Mouse (Mus musculus) cerebellum, adult 2 months (tissue): ENCODE data around the gene Nucks1.

Experiments used
- CTCF ChIP-seq: fragments of 200-500 bp; IDR thresholded peaks from 2 replicates; pipeline ENCODE4 v1.5.1; 2011; ENCODE audit warnings: low read depth, mild to moderate bottlenecking, control low read depth, low read length, moderate library complexity, borderline replicate concordance; ENCODE audit not compliant: insufficient read depth
- POLR2A ChIP-seq: fragments of 200-500 bp; IDR thresholded peaks from 2 replicates; pipeline ENCODE4 v1.6.1; 2011; ENCODE audit warnings: low read length, control low read depth, borderline replicate concordance; ENCODE audit not compliant: insufficient read depth

DNA sequence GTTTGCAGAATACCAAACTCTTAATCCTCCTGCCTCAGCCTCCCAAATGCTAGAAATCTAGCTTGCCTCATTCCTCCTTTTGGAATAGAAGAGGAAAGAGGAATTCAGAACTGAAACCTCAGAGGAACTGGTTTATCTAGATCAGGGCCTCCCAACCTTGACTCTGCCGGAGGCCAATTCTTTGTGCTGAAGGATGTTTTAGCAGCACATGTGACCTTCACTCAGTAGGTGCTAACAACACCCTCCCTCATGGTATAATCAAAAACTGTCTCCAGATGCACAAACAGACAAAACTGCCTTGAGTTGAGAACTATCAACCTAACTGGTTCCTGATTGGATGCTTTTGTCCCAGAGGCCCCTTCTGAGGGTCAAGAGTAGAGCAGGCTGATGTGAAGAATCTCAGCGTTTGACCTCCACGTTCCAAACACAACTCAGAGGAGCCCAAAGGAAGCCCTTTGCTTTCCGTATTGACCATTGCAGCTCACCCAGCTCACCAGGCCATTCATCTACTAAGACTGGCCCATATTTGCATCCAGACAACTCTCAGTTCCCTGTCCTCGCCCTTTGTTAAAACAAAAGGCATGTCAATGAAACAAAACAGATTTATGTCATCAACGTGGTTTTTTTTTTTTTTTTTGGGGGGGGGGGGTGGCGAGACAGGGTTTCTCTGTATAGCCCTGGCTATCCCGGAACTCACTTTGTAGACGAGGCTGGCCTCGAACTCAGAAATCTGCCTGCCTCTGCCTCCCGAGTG lies 36.3 kb downstream of the Nucks1 start:
- TF ChIP-seq CTCF (no peak), POLR2A (no peak)
